Mouse (Mus musculus): ENCODE data around the gene Gm45711.

GRCm38 (mm10) chr8:104346706-104347105 is 36.8 kb upstream of the Gm45711 start:
- TF ChIP-seq CTCF (IDR thresholded peaks at IDR 0.05; ENCODE audit: low read depth, low read length) (no peak), GATA1 (IDR thresholded peaks at IDR 0.05; ENCODE audit: borderline replicate concordance, low read length) (no peak), POLR2AphosphoS5 (IDR thresholded peaks at IDR 0.05; ENCODE audit: insufficient replicate concordance, low read depth, low read length) (no peak)
